Mouse (Mus musculus) A20 (cell line): ENCODE data around the gene Tprgl.

Experiments used
- DNase-seq: peaks from one replicate; pipeline ENCODE4 v3.0.0-alpha.2; 2011; ENCODE audit warnings: low read depth, low spot score

Tprgl gene

DNA sequence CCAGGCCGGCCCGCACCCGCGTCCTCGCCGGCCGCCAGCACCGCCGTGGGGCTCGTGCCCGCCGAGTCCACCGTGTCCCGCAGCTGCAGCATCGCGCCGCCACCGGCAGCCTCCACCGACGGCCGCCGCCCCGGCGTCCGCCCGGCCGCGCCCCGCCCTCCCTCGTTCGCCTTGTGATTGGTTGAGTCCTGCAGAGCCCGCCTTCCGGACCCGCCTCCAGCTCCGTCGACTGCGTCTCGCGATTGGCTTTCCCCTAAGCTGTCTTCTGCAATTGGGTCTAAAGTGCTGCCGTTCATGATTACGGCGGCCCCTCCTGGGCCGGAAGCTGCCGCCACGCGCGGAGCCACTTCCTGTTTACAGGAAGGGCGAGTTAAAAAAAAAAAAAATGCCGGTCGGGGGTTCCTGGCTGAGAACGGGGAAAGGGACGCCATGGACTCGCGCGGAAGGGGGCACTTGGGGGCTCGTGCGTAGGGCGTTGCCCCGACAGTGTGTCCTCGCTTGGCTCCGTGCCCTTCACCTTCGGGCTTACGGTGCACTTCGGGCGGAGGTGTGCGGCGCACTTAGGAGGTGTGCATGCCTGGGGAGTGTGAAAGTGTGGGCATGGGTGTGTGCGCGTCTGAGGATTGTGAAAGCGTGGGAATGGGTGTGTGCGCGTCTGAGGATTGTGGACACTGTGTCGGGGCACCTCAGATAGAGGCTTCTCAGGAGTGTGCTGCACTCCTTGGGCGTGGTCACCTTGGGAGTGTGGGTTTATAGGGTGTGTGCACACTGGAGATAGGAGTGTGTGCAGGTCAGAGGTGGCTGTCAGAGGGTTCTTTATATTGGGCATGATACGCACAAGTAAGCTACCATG lies at the start of gene Tprgl:
Tprgl (minus strand) TSS at position 129 of the 853 bp plus-strand sequence.
- DNase-seq, result peak; percentile 97

DNA sequence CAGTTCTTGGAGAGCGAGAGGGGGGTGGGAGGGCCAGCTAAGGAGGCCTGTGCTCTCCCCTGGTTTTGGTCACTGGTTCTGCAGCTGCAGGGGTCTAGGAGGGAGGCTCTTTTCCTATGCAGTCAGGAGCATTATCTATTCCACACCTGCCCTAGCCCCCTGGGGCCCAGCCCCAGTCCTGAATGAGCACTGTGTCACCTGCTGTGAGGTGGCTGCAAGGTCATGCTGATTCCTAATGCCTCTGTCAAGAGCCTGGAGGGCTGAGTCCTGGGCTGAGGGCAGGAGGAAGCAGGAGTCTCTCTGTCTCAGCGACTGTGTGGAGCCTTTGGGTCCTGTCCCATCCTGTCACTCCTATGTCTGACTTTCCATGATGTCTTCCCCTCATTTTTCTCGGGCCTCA lies 49.4 kb upstream of the Tprgl start:
- no peak for DNase-seq

DNA sequence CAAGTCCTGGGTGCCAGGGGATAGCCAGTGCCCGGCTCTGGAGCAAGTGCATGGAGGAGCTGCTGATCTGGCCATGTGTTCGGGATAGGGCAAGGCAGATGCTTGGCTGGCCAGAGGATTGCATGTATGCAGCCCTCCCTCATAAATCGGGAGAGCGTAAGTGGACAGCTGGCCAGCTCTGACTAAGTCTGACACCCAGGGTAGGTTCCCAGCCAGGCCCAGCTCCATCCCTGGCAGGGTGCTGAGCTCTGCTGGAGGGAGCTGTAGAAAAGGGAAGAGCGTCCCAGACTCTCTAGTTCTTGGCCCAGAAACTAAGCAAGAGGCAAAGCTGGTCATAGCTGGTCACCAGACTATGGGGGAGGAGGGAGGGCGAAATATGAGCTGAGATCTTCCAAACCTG lies 48.6 kb upstream of the Tprgl start:
- DNase-seq, result no peak

DNA sequence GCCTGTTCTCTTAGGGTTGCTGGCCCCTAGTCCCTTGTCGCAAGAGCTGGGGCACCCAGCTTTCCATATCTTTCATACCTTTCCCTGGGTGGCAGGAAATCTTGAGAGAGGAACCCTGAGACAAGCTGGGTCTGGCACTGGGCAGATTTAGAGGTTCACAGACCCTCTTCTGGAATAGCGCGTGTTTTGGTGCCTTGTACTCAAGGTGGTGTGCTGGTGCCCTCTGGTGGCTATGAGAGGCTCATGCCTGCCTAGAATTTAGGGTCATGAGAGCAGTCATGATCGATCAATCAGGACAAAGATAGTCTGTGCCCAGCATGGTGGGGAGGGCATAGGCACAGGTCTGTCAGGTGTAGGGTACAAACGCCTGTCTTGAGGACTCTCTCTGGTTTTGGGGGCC lies 46.8 kb upstream of the Tprgl start:
- DNase-seq, result peak; percentile 49

DNA sequence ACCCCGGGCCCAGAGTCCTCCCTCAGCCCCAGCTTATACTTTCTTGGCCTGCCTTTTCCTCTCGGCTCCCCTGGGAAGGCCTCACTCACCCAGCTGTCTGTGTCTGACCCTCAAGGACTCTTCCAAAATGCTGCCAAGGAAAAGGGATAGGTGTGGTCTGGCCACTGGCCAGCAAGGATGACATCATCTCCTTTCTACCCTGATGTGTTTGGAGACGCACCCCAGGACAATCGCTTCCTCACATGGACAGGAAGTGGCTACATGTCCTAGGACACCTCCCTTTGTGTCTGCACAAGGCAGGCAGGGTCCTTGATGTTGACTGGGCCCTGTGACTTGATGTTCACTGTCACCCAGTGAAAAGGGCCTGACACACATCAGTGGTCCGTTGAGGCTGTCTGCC lies 44.9 kb upstream of the Tprgl start:
- DNase-seq, result no peak

DNA sequence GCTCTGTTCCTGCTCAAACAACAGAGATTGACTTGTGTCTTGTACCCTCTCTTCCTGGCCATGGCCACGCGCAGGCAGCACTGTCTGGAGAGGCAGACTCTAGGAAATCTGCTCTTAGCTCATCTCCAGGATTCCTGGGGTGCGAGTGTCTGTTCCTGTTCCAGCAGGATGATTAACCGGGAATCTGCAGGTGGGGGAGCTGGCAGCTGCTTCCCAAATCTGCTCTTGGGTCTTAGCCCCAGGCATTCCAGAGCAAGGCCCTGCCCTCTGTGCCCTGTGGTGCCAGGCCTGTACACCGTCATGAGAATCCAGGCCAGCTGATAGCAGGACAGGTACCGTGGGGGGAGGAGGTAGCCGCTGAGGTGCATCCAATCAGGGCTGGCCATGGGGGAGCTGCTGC lies 44.1 kb upstream of the Tprgl start:
- DNase-seq, result no peak

DNA sequence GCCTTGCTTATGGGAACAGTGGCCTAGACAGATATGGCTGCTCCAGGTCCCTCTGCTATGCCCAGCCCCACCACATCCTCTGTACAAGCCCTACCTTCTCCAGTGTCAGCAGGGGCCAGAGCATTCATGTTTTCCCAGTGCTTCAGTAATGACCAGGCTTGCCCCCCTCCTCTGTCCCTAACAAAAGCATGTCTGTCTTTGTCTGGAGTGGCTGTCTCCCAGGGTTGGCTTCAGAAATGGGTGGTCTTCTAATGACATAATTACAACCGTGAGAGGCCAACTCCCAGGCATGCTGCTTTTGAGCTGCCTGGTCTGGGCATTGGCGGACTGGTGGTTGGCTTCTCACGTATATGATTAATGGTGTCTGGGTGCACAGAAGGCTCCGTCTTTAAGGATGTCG lies 41.0 kb upstream of the Tprgl start:
- no peak for DNase-seq

DNA sequence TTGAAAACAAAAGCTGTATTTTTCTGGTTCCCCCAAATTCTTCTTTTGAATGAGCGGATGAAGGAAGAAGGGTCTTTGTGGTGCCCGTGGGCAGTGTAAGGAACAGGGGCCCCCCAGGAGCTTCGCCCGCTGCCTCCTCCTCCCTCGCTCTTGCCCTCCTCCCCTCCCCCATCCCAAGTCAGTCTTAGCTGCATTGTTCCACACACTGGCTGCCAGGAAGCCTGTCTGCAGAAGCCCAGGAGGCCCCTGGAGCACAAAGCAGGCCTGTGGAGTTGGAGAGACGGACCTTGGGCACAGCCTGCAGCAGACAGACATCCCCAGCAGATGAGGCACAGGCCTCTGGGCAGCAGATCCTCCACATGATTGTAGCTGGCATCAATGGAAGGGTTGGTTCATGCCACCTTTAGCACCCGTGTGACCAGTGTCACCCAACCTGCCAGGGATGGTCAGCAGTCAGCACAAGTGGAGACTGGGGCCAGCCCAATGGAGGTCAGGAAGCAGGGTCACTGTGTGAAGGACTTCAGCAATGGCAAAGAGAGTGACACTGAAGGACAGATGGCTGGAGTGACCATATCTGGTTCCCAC lies 38.0 kb upstream of the Tprgl start:
- DNase-seq, result no peak

DNA sequence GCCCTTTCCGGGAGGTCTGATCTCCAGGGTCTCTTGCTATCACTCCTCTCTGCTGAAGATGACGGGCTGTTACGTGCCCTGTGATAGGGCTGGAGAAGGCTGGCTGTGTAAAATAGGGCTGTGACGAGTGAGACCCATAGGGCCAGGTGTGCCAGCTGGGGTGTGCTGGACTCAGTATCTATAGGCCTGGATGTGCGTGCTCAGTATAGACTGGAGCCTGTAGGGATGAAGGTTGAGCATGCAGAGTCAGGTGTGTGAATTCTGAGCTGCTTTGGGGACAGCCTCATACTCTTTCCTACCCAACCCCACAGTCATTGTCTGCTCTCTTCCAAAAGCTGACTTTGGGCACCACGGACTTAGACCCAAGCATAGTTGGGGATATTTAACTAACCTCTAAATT lies 37.5 kb upstream of the Tprgl start:
- no peak for DNase-seq

DNA sequence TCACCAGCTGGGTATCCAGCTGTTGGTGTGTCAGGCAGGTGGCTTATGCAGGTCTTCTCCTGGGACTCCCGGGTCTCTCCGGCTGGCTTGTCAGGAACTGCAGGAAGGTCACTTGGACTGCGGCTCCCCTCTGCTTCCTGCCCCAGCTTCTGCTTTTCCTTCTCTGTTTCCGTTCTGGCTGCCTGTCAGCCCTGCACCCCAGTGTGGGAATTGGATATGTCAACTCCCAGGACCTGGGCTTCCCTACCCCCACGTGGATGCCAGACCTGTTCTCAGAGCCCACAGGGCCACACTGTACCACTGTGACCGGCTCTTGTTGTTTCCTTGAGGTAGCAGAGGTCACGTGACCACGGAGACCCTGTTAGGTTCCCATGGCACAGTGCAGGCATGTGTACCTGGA lies 28.5 kb upstream of the Tprgl start:
- no peak for DNase-seq

DNA sequence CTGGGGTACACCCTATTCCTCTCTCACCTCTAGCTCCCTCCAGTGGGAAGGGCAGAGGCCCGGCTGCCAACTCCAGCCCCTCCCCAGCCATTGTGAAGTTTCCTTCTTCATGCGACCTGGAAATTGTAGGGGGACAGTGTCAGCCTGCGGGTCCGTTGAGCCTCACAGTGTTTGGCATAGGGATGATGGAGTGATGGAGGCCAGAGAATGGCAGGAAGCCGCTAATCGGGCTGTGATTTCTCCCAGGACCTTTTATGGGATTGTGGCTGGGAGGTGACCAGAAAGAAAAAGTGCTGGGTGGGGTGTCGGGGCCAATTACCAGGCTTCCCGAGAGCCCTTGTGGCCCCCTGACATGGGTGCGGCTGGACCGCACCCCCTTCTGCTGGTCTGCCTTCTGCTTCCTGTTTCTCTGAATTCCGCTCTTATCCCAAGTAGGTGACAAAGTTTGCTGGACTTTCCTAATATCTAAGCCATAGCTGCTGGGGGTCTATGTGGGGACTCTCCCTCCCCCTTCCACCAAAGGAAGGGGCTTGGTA lies 25.6 kb upstream of the Tprgl start:
- DNase-seq, result no peak

DNA sequence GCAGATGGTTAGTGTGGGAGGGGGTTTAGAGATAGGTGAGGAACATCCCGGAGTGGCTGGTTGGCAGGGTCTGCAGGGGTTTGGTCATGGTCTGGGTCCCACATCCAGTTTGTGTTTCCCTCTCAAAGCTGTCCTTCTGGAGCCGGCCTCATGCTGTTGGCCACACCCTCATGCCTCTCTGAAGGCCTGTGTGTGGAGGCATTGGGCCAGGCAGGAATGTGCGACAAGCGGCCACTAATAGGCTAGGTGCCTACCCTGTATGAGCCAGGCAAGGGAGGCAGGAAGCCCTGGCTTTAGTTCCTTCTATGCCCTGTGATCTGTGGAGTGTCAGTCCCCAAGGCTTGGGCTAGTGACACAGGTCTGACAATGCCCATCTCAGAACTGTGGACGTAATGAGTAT lies 24.5 kb upstream of the Tprgl start:
- DNase-seq, result no peak

DNA sequence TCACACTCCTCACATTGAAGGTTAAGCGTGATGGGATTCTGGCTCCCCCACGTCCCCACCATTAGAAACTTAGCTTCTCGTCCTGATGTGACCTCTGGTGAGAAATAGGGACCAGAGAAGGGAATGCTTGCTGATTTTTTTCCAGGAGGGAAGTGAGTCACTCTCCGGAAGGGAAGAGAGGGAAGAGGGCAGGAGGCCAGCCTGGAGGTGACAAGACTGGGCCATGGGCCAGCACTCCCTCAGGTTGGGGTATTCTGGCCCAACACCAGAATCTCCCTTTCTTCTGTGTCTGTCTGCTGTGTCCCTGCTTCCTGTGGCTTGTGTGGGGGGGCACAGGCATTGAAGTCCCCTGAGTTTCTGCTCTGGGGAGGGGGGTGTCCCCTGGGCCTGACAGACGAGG lies 23.1 kb upstream of the Tprgl start:
- no peak for DNase-seq

DNA sequence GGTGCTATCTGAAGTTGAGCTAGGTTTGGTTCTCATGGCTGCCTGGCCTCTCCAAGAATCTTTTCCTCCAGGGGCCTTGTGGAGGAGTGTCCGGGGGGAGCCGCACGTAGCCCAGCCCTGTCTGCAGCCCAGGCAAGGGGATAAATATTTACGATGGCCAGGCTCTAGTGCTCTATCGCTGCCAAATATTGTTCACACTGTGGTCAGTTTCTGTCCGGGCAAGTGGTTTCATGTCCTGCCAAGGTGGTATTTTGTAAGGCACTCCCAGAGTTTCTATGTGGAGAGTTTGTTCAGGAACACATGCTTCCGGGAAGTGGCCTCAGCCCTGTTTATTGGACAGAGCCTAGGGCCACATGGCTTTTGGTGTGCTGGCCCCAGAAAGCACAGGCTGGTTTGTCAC lies 20.5 kb upstream of the Tprgl start:
- DNase-seq, result no peak

DNA sequence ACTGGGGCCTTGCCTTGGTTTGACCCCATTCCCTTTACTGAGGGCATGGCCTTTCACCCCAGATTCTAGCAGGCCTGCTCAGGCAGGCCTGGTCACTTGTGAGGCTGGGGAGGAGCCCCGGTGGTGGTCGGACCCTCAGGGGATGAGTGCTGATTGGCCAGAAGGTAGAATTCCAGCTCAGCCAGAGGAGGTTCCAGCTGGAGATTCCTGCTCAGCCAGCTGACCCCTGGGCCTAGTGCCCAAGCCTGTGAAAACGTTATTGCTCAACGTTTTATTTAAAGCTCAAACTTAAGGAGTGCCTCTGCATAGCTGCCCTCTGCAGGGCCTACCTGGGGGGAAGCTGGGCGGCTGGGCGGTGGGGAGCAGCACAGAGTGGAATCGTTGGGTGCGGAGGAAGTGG lies 16.8 kb upstream of the Tprgl start:
- no peak for DNase-seq

DNA sequence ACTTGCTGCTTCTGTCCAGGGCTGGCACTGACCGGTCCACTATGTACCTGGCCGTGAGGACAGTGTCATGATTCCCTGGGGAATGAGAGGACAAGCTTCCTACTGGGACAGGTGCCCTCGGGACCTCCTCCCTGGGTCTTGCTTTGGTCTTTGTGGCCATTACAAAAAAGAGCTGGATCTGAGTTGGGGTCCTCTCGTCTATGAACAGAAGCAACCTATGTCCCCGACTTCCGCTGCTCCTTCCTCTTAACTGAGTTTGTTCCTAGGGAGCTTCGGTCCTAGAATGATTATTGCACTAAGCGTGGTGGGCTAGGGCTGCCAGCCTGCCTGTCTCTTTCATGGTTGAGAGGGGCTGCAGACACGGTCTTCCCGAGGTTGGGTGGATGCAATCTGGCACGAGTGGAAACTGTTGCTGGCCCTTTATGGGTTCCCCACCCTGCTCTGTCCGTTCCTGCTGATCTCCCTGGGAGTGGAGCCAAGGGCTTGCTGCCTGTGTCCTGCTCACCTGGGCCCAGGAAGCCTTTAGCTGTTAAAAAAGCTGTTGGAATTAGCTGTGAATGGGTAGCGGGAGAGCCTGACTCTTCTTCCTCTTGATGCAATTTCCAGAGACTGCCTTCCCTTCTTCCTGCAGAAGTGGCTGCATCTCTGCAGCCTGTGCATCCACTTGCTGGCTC lies 11.6 kb upstream of the Tprgl start:
- no peak for DNase-seq

DNA sequence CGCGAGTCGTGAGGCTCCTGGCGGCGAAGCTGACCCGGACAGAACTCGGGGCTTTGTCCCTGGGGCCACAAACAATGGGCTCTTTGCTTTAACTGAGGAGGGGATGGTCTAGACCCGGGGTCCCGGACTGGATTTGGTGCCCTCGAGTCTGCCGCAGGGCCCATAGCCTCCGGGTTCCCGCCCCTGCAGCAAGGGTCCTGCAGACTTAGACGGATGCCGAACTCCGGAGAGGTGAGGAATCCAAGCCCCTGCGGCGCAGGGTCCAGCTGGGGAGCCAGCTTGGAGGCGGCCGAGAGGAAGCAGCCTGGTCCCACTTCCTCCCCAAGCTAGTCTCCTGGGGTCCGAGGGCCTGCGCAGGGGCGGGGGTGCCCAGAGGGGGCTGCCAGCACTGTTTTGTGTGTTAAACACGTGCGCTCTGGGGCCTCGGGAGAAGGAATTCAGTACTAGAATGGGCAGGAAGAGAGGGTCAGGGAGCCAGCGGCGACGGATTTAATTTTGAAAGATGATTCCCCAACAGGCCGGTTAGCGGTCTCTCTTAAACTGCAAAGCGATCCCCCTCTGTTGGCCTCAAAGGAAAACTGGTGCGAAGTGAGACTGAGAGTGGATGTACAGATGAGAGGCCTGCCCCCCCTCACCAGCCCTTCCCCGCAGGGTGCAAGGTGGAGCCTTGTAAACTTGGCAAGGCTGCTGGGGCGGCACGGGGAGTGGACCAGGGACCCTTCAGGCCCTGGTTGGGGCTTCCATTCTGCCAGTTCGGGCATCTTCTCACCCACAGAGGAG lies 10.9 kb upstream of the Tprgl start:
- DNase-seq, result no peak

DNA sequence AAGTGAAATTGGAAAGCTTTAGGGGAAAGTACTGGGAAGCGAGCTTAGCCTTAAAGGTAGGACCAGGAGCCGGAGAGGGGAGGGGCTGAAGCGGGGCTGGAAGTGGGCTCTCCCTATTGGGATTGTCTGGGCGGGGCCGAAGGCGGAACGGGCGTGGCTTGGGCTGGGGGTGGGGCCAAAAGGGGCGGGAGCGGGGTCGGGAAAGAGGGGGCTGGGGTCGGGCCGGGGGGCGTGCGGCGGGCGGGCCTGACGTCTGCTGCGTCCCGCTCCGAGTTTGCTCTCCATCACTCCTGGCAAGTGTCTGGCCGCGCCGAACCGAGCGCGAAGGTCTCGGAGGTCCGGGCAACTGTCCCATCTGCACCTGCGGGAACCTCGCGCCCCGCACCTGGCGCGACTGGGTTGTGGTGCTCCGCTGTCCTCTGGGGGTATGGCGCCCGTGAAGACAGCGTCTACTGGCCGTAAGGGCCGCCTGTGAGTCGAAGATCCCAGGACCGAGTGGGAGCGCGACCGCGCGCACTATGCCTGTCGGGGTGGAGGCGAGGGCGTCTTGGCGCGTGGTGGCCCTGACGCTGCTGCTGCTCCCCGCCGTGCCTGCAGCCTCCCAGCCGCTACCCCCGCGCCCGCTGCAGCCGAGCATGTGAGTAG lies 10.2 kb upstream of the Tprgl start, which contains the start of gene Megf6:
Megf6 (plus strand) TSS at position 225 of the 645 bp plus-strand sequence.
- no peak for DNase-seq

DNA sequence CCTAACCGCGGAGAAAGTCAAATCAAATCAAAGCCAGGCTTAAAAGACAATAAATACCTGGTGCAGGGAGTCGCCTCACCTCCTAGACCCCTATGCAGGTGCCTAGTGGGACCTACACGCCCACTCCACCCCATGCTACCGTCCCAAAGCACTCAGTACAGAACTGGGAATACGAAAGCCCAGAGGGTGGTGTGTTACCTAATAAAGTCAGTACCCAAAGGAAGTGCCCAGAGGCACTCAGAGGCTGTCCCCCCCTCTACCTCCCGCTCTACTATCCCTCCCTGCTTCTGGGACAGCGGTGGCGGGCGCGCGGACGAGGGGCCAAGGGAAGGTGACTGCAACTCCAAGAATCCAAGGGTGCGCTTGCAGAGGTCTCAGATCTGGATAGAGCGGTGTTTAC lies 9.6 kb upstream of the Tprgl start:
- no peak for DNase-seq

DNA sequence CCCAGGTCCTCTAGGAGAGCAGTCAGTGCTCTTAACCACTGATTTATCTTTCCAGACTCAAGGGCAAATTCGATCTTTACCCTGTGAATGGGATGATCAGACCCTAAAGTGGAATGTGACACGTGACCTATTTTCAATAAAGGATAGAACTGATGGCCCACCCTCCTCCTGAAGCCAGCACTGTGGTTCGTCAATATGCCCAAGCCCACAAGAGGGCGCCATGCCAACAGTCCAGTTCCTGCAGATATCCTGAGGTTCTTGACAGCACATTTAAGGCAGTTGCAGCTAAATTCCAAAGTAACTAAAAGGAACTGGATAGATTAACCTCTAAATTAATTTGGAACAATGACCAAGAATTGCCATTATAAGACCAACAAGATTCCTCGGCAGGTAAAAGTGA lies 6.6 kb upstream of the Tprgl start:
- peak; percentile 46 for DNase-seq

DNA sequence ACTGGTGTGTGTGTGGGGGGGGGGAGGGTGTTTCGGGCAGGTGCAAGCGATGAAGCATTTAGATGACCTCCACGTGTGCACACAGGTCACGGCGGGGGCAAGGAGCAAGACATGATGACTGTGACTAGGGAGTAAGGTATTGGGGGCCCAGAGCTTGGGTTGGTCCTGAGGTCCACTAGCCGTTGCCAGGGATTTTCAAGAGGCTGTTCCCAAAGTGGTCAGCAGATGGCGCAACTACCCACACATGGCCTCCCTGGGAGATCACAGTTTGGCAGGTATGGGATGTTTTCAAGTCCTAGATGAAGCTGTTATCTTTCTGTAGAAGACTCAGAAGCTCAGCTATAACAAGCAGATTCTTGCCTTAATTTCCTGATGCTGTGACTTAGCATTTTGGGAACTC lies 2.8 kb upstream of the Tprgl start:
- peak; percentile 63 for DNase-seq
